Mouse (Mus musculus) kidney, adult 2 months (tissue): ENCODE data around the gene Prss8. TPM values are rescaled to one million over a fixed set of nuclear protein-coding genes. Genes with fewer than 3 reads are reported as not detected.
A peak's percentile ranks its signal among the peaks of the same experiment; 100 is the strongest.

Experiments used
- DNase-seq: peaks from one replicate; pipeline ENCODE4 v3.0.0; 2021
- H3K27ac ChIP-seq: fragments of 200-500 bp; 2 replicates; pipeline ENCODE4 v1.5.1; 2012; ENCODE audit warnings: low read depth, low read length, control low read depth, inconsistent platforms; ENCODE audit not compliant: insufficient read depth
- H3K27me3 ChIP-seq: fragments of 200-500 bp; replicated peaks from 2 replicates; pipeline ENCODE4 v1.6.1; 2012; ENCODE audit warnings: mild to moderate bottlenecking, moderate library complexity, low read length, inconsistent platforms; ENCODE audit not compliant: control insufficient read depth, insufficient read depth
- H3K36me3 ChIP-seq: fragments of 200-500 bp; 2 replicates; pipeline ENCODE4 v1.6.1; 2012; ENCODE audit warnings: mild to moderate bottlenecking, moderate library complexity, low read length, inconsistent platforms; ENCODE audit not compliant: control insufficient read depth, insufficient read depth
- H3K4me1 ChIP-seq: fragments of 200-500 bp; 2 replicates; pipeline ENCODE4 v1.6.1; 2011; ENCODE audit warnings: low read length; ENCODE audit not compliant: control insufficient read depth, insufficient read depth
- H3K4me3 ChIP-seq: fragments of 200-500 bp; 2 replicates; pipeline ENCODE4 v1.5.1; 2011; ENCODE audit warnings: mild to moderate bottlenecking, low read depth, low read length, control low read depth; ENCODE audit not compliant: insufficient read depth
- CTCF ChIP-seq: fragments of 200-500 bp; conservative IDR thresholded peaks from 2 replicates; pipeline ENCODE4 v1.5.1; 2011; ENCODE audit warnings: low read depth, mild to moderate bottlenecking, control low read depth, low read length, moderate library complexity, mixed read lengths; ENCODE audit not compliant: insufficient read depth, insufficient read length
- POLR2A ChIP-seq: fragments of 200-500 bp; IDR thresholded peaks from one replicate; pipeline ENCODE4 v1.6.1; 2011; ENCODE audit warnings: low read depth, low read length, control low read depth
- WGBS: fragments of 180-500 bp; shearing (Covaris S2); methylation state at CpG from one replicate; pipeline ENCODE4 v1.1.7; 2018; 5-methylcytosine and 5-hydroxymethylcytosine counted together
- polyA plus RNA-seq: library from polyadenylated mRNA; depleted of rRNA; stranded (reverse); fragments of >200 nt; gene quantifications from 2 replicates; pipeline ENCODE4 v1.2.3, GENCODE M21; 2012

Prss8 gene
- polyA plus RNA-seq, 1 experiment: 745 TPM

- H3K4me3 ChIP-seq: peak overlapping the region; percentile 94
- H3K4me1 ChIP-seq: peaks cover 61% of the 10 kb centered on the region
- no peaks in the 10 kb centered on the region for H3K27me3 ChIP-seq
- 39% methylated on average over 11 of the region's 11 CpGs for WGBS
- TF ChIP-seq POLR2A (peak; percentile 16), CTCF (no peak)
- H3K27ac ChIP-seq: peak overlapping the region; percentile 93
- H3K36me3 ChIP-seq: peaks cover 9% of the 10 kb centered on the region; the same call in 1 of the 2 replicates
- DNase-seq: peak; percentile 62
Observed at GRCm38 (mm10) chr7:127927726-127928125, 2.2 kb downstream of the Prss8 start.

GRCm38 (mm10) chr7:127926846-127927245 lies 3.1 kb downstream of the Prss8 start:
- DNase-seq: peak; percentile 91
- peaks cover 58% of the 10 kb centered on the region for H3K4me1 ChIP-seq
- H3K36me3 ChIP-seq: peaks cover 9% of the 10 kb centered on the region; the same call in 1 of the 2 replicates

GRCm38 (mm10) chr7:127926066-127926465 lies 3.8 kb downstream of the Prss8 start:
- 39% methylated on average over 8 of the region's 8 CpGs for WGBS
- peaks cover 51% of the 10 kb centered on the region for H3K4me1 ChIP-seq
- no peaks in the 10 kb centered on the region for H3K27me3 ChIP-seq
- TF ChIP-seq POLR2A (peak; percentile 48), CTCF (no peak)
- peak overlapping the region; percentile 93 for H3K27ac ChIP-seq
- peak; percentile 94 for DNase-seq
- H3K4me3 ChIP-seq: peak overlapping the region; percentile 94
- H3K36me3 ChIP-seq: peaks cover 9% of the 10 kb centered on the region; the same call in 1 of the 2 replicates

More at GRCm38 (mm10) chr7:127926846-127927245, 3.1 kb downstream of the Prss8 start:
- Histone ChIP-seq H3K27ac (peak overlapping the region; percentile 93), H3K27me3 (no peaks in the 10 kb centered on the region), H3K4me3 (peak overlapping the region; percentile 94)
- WGBS: 53% methylated on average over 11 of the region's 11 CpGs
- TF ChIP-seq POLR2A: peak; percentile 88
- no peak for TF ChIP-seq CTCF

GRCm38 (mm10) chr7:127925252-127925651 lies 4.7 kb downstream of the Prss8 start:
- peak overlapping the region; percentile 96 for H3K27ac ChIP-seq
- 36% methylated on average over 5 of the region's 5 CpGs for WGBS
- H3K36me3 ChIP-seq: peaks cover 9% of the 10 kb centered on the region; the same call in 1 of the 2 replicates
- DNase-seq: peak; percentile 96
- no peak for TF ChIP-seq CTCF
- TF ChIP-seq POLR2A: no peak
- peaks cover 46% of the 10 kb centered on the region for H3K4me1 ChIP-seq
- H3K27me3 ChIP-seq: no peaks in the 10 kb centered on the region
- no peak overlapping the region; the same call in 1 of the 2 replicates for H3K4me3 ChIP-seq

- H3K27me3 ChIP-seq: no peaks in the 10 kb centered on the region
- DNase-seq: peak; percentile 59
- peak overlapping the region; percentile 96 for H3K27ac ChIP-seq
- H3K4me3 ChIP-seq: no peak overlapping the region
- 50% methylated on average over 5 of the region's 5 CpGs for WGBS
- TF ChIP-seq POLR2A (no peak), CTCF (no peak)
- H3K36me3 ChIP-seq: peaks cover 9% of the 10 kb centered on the region; the same call in 1 of the 2 replicates
- peaks cover 45% of the 10 kb centered on the region for H3K4me1 ChIP-seq
Observed at GRCm38 (mm10) chr7:127923714-127924113, 6.2 kb downstream of the Prss8 start.

GRCm38 (mm10) chr7:127922451-127923275 lies 7.2 kb downstream of the Prss8 start:
- Histone ChIP-seq H3K4me1 (peaks cover 45% of the 10 kb centered on the region), H3K4me3 (no peak overlapping the region), H3K36me3 (peaks cover 9% of the 10 kb centered on the region; the same call in 1 of the 2 replicates), H3K27me3 (no peaks in the 10 kb centered on the region), H3K27ac (peak overlapping the region; percentile 55)
- DNase-seq: peak; percentile 39
- WGBS: 55% methylated on average over 6 of the region's 6 CpGs
- TF ChIP-seq POLR2A (no peak), CTCF (no peak)

- H3K4me1 ChIP-seq: peaks cover 35% of the 10 kb centered on the region
- H3K36me3 ChIP-seq: peaks cover 4% of the 10 kb centered on the region; the same call in 1 of the 2 replicates
- no peaks in the 10 kb centered on the region for H3K27me3 ChIP-seq
- WGBS: 60% methylated on average over 8 of the region's 8 CpGs
- peak; percentile 64 for DNase-seq
- H3K4me3 ChIP-seq: no peak overlapping the region
- H3K27ac ChIP-seq: no peak overlapping the region
- TF ChIP-seq POLR2A (no peak), CTCF (peak; percentile 70)
Observed at GRCm38 (mm10) chr7:127921516-127921915, 8.4 kb downstream of the Prss8 start.
